Mouse (Mus musculus) embryonic fibroblast, embryonic 13.5 days (primary cell): ENCODE results near the gene Vipr2.

ENCODE experiments used
- CTCF ChIP-seq: IDR thresholded peaks from 2 replicates; pipeline ENCODE4 v1.5.1; 2011; ENCODE audit warnings: mild to moderate bottlenecking, control low read depth, low read length, moderate library complexity, borderline replicate concordance; ENCODE audit not compliant: insufficient read depth
- POLR2A ChIP-seq: IDR thresholded peaks from 2 replicates; pipeline ENCODE4 v1.6.1; 2011; ENCODE audit warnings: low read depth, mild to moderate bottlenecking, control low read depth, low read length, moderate library complexity

- TF ChIP-seq CTCF (peak; percentile 70; the same call in 1 of the 2 replicates), POLR2A (no peak)
Measured at GRCm38 (mm10) chr12:116071023-116071422, 6.5 kb upstream of the Vipr2 start.
